Mouse (Mus musculus) left cerebral cortex, adult 11 months (tissue): Measurements from ENCODE around the gene Syn3.
"Not testable (repeated sequence)": the region's sequence is repeated elsewhere in the genome, so short reads cannot be mapped to it uniquely, and the experiment has no call there.

ENCODE experiments used
- DNase-seq: peaks from one replicate; pipeline ENCODE4 v3.0.0; 2022; ENCODE audit warnings: low spot score

Syn3 gene

GRCm38 (mm10) chr10:86468612-86469546, 29.8 kb downstream of the Syn3 start:
- no peak for DNase-seq

DNA sequence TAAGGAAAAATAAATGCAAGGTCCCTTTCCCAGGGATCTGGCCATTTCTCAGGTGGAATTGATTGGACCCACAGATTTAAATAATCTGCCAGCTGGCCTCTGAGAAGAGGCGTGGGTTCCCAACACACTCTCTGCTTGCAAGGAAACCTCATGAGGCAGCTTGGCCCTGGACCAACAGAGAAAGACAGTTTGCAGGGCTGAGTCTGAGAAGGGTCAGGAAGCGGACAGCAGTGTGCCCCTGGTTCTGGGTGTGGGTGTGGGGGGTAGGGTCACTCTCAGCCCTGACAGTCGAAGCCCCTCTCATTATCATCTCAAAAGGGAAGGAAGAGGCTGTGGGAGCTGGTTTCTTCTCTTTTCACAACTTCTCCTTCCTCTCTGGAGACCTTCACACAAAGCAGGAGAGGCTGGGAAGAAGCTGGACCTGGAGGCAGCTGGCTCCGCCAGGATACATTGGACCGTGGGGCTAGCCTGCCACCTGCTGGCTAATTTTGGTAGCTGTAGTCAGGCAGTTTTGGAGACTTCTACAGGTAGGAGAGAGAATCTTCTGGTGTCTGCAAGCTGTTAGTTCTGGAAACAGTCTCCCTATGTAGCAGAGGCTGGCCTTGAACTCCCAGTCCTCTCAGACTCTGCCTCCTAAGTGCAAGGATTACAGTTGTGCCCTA, 35.0 kb downstream of the Syn3 start:
- peak; percentile 65 for DNase-seq

- no peak for DNase-seq
Measured at GRCm38 (mm10) chr10:86459643-86460042, 39.1 kb downstream of the Syn3 start.

GRCm38 (mm10) chr10:86457665-86458209, 41.0 kb downstream of the Syn3 start:
- DNase-seq: peak; percentile 52

DNA sequence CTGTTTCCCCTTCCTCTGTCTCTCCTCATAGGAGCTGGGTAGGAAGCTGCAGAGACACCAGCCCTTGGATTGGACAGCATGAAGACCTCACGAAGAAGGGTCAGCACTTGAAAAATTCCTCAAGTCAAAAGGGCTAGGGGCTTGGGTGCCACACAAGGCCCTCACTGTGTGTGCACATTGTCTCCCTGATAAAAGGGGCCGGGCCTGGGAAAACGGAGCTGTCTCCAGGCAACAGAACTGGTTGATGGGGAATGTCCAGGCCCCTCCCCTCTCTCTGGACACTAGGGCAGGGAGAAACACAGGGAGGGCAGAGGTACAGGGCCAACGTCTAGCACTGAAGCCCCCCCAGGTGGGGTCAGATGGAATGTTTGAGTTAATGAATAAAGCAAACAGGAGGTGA, 41.5 kb downstream of the Syn3 start:
- DNase-seq: no peak

- DNase-seq: no peak
Measured at GRCm38 (mm10) chr10:86455296-86456055, 43.2 kb downstream of the Syn3 start.

GRCm38 (mm10) chr10:86452326-86452995, 46.2 kb downstream of the Syn3 start:
- DNase-seq: peak; percentile 53

GRCm38 (mm10) chr10:86451294-86451693, 47.4 kb downstream of the Syn3 start:
- DNase-seq: no peak

- no peak for DNase-seq
Measured at GRCm38 (mm10) chr10:86446649-86447048, 52.0 kb downstream of the Syn3 start.

DNA sequence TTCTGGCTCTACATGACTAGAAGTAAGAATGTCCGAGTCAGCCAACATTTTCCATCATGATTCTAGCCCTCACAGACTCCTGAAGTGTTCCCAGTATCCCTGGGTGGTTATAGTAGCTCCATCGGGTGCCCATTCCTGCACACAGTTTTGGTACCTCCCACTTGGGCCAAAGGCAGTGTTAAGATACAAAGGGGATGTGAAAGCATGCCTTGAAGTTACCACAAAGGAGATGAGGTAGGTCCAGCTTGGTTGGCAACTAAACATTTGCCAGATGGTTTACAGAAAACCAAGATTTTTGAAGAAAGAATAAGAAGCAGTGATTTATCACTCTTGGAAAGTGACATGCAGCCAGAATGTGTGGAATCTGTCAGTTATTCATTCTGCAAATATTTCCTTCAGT, 53.5 kb downstream of the Syn3 start:
- no peak for DNase-seq

DNA sequence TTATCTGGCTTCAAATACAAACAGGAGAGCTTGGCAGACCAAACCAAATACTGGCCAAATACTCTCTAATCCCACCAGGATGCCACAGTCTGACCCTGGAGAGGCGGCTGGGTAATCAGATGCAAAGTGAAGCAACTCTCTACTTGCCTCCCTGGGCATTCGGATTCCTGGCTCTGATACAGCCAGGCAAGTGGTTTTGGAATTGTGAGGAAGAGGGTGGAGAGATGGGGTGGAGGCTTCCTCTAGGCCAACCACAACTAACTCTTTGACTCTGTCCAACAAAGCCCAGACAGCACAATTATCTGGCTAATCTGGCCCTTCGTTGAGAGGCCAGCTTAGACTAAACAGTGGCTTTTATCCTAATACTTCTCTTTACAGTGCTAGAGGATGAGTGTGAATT, 54.0 kb downstream of the Syn3 start:
- no peak for DNase-seq

DNA sequence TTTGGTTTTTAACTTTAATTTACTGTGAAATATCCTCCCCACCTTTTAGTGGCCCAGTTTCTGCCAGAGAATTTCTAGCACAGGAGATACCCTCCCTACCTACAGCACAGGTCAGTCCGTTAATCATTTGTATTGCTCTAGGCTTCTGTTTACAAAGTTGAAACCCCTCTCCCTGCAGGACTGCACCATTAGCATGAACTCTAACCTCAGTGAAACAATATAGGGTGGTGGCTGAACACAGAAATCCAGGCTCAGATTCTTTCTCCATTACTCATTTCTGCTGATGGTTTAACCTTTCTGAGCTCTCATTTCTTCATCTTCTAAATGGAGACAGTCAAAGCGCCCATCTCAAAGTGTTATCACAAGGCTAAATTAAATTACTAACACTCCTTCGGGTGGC, 56.9 kb downstream of the Syn3 start:
- no peak for DNase-seq

DNA sequence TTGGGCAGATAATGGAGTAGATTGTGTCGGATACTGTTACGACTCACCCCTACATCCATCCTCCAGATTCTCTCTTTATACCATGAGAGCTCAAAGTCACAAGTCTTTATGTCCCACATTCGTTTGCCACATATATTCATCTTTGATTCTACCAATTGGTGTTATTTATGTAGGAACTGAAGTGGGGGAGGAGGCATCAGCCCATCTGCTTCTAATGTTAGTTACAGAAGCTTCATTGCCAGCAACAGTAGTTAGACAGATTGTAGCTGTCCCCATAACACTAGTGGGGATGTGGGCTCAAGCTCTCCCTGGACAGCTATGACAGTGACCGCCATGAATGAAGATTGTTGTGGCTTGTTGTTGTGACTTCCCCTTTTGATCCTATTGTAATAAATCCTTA, 59.1 kb downstream of the Syn3 start:
- DNase-seq: no peak

DNA sequence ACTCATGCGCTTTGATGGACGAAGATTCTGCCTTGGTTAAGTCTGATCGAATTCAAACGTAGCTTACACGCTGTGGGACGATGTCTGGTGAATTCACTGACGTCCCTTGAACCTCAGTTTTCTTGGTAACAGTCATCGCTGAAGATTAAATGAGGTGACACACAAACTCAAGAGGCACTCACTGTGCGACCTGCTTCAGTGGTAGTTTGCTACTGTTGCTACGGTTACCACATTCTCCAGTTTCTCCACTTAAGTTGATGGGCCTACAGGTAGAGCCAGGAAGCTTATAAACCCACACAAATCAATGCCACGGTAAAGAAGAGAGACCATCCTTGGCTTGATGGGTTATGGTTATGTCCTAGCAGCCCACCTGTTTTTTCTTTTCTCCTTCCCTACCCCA, 61.4 kb downstream of the Syn3 start:
- DNase-seq: no peak

DNA sequence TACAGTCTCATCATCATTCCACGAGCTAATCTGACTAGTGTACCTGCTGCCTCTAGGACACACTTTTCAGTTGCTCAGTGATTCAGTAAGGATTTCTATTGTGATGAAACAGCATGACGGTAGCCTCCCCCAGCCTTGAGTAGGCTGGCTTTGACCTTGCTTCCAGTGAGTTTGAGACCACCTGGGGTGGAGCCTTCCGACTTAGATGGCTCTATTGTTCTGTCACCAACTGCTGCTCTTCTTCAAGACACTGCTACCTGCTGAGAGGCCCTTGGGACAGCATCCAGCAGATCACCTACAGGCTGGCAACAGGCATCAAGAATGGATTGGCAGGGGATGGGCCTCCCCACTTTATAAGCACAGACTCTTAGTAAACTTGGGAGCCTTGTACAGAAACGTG, 63.7 kb downstream of the Syn3 start:
- not testable (repeated sequence) for DNase-seq

- DNase-seq: no peak
Measured at GRCm38 (mm10) chr10:86429651-86430050, 69.0 kb downstream of the Syn3 start.

DNA sequence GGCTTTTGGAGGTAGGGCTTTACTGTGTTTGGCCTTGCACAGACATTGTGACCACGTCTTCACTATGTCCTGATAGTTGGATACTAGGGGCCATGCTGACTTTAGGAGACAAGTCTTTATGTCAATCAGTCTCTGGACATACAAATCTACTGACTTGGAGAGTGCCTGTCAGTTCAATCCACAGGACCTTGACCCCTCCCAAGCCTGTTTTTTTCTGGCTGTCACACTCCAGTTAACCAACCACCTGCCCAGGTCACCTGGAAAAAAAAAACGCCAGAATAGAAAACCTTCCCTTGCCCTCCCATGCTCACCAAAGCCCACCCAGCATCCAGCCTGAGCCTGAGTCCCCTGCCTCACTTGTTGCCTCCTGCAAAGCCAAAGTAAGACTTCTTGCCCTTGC, 70.7 kb downstream of the Syn3 start:
- no peak for DNase-seq

DNA sequence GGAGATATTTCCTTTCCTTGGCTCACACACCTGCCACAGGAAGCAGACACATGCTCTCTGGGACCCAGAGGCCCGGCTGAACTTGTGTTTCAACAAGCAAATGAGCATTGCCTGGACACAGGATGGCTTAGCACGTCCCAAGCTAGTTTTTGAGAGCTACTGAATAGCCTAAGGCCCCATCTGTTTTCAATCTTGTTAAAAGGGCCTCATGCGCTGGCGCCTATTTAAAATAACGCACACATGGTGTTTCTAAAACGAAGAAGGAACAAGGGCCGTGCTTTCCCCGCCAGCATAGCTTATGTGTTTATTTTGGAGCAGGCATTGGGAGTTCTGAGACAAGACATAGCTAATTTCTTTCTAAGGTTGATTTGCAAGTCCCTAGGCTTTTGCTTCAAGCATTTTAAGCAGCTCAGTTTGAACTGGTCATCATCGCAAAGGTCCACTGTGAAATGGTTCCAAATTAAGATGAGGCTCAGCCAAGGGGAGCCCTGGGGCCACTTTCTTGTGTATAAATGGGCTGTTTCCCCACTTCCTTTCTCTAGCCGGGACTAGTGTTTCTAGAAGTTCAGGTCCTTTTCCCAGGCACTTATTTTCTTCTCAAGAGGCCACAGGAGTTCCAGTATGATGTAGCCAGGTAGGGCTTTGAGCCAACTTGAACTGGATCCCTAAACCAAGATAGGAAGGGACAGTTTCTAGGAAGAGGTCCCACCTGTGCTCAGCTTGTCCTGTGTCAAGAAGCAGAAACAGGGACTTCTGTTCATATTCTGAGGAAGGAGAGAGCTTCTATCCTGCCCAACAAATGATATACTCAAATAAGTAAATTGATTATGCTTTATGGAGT, 72.8 kb downstream of the Syn3 start:
- peak; percentile 4 for DNase-seq

- no peak for DNase-seq
Measured at GRCm38 (mm10) chr10:86421731-86422370, 76.8 kb downstream of the Syn3 start.

DNA sequence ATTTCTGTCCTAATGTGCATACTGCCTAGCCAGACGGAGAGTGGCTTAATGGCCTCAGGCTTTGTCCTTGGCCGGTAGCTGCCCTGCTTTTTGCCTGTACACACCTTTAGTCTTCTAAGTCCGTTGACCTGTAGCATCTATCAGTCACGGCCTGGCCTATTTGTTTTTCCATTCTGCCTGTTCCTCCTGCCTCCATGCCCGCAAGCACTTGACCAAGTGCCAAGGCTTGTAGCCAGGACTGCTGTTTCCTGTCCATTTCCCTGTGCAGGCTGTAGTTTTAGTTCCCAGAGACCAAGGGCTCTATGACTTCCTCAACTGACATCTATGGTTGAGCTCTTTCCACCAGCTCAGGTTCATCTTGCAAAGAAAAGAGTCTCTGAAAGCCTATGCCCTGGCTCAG, 79.8 kb downstream of the Syn3 start:
- DNase-seq: no peak
